Mouse (Mus musculus) intestine, embryonic 14.5 days (tissue): ENCODE measurements at regions not wholly inside any gene's neighbourhood (a gene's known extent, or its start where the extent isn't known, plus 50 kb on each side); places are given as distances from the start of the nearest gene placed in this dataset.

Experiments used
- ATAC-seq: fragments of 200-750 bp; cut with Nextera tagmentation; replicated peaks from 2 replicates; pipeline ENCODE4 v1.8.0; 2017; ENCODE audit warnings: low read depth, moderate number of reproducible peaks, moderate TSS enrichment, moderate library complexity; ENCODE audit not compliant: low FRiP score, low TSS enrichment
- DNase-seq: peaks from one replicate; pipeline ENCODE4 v3.0.0-alpha.2; 2018; ENCODE audit warnings: low spot score
- H3K27ac ChIP-seq: fragments of 300-500 bp; sonication (generic); 2 replicates; pipeline ENCODE4 v1.5.1; 2014; ENCODE audit warnings: low read depth, mild to moderate bottlenecking, control low read depth
- H3K27me3 ChIP-seq: fragments of 300-500 bp; sonication (generic); replicated peaks from 2 replicates; pipeline ENCODE4 v1.6.1; 2014; ENCODE audit warnings: low read length, control low read depth; ENCODE audit not compliant: control insufficient read depth, insufficient read depth
- H3K36me3 ChIP-seq: fragments of 300-500 bp; sonication (generic); 2 replicates; pipeline ENCODE4 v1.6.1; 2014; ENCODE audit warnings: low read length, control low read depth; ENCODE audit not compliant: control insufficient read depth, insufficient read depth
- H3K4me1 ChIP-seq: fragments of 300-500 bp; sonication (generic); replicated peaks from 2 replicates; pipeline ENCODE4 v1.6.1; 2014; ENCODE audit warnings: low read length, control low read depth, mixed read lengths; ENCODE audit not compliant: control insufficient read depth, insufficient read depth
- H3K4me2 ChIP-seq: fragments of 300-500 bp; sonication (generic); 2 replicates; pipeline ENCODE4 v1.6.1; 2014; ENCODE audit warnings: low read length
- H3K4me3 ChIP-seq: fragments of 300-500 bp; sonication (generic); 2 replicates; pipeline ENCODE4 v1.5.1; 2014; ENCODE audit warnings: low read depth, low read length, control low read depth, mixed read lengths
- H3K9ac ChIP-seq: fragments of 300-500 bp; sonication (generic); 2 replicates; pipeline ENCODE4 v1.6.1; 2014; ENCODE audit warnings: mild to moderate bottlenecking, low read length
- H3K9me3 ChIP-seq: fragments of 300-500 bp; sonication (generic); 2 replicates; pipeline ENCODE4 v1.6.1; 2016; ENCODE audit warnings: low read length, control low read depth; ENCODE audit not compliant: control insufficient read depth
- WGBS: fragments of 180-500 bp; shearing (Covaris S2); extraction: QIAGEN DNeasy Blood & Tissue Kit; methylation state at CpG from one replicate; pipeline ENCODE4 v1.1.7; 2014; 5-methylcytosine and 5-hydroxymethylcytosine counted together

DNA sequence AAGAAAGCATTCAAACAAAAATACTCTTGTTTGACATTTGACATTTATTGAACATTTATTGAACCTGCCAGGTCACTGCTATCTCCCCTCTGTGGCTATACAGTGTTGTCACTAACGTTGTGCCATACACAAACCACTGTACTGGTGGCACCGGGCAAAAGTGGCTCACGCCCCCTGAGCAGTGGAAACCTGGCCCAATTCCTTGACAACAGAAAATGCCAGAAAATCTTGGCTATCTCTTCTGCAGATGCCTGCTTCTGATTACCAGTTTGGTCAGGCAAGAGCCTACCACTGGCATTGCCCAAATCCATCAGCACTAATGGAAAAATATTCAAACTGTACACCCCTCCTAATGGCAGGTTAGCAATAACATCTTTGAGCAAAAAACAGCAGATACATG lies 58.9 kb upstream of the Crim1 start:
- no peaks in the 10 kb centered on the region for H3K9me3 ChIP-seq
- H3K27me3 ChIP-seq, result no peaks in the 10 kb centered on the region
- no peaks in the 10 kb centered on the region for H3K4me1 ChIP-seq
- DNase-seq (no peak), ATAC-seq (no peak)
- H3K9ac ChIP-seq, result no peak overlapping the region
- no peak overlapping the region for H3K4me2 ChIP-seq
- no peaks in the 10 kb centered on the region for H3K36me3 ChIP-seq
- H3K4me3 ChIP-seq, result no peak overlapping the region
- 79% methylated on average over 3 of the region's 3 CpGs for WGBS
- H3K27ac ChIP-seq, result no peak overlapping the region

DNA sequence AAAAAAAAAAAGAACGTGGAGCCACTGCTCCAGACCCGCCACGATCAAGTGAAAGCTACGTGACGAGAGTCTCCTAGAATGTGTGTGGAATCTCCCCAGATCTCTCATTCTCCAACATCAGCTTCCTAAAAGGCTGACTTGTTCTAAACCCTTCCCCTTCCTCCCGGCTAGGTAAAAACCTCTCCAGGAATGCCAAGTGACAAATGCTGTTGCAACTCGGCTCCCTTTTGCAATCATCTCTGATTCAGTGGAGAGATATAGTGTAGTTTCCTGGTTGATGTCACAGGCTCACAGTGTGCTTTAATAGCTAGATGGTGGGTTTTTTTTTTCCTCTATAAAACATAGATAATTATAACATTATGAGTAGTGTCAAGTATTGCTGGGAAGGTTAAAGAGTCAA lies 57.6 kb upstream of the Crim1 start:
- H3K4me2 ChIP-seq, result no peak overlapping the region
- no peak for ATAC-seq
- no peak overlapping the region for H3K27ac ChIP-seq
- no peaks in the 10 kb centered on the region for H3K4me1 ChIP-seq
- no peak overlapping the region for H3K4me3 ChIP-seq
- no peaks in the 10 kb centered on the region for H3K9me3 ChIP-seq
- no peak for DNase-seq
- H3K27me3 ChIP-seq, result no peaks in the 10 kb centered on the region
- 87% methylated on average over 7 of the region's 7 CpGs for WGBS
- H3K36me3 ChIP-seq, result no peaks in the 10 kb centered on the region
- no peak overlapping the region for H3K9ac ChIP-seq

DNA sequence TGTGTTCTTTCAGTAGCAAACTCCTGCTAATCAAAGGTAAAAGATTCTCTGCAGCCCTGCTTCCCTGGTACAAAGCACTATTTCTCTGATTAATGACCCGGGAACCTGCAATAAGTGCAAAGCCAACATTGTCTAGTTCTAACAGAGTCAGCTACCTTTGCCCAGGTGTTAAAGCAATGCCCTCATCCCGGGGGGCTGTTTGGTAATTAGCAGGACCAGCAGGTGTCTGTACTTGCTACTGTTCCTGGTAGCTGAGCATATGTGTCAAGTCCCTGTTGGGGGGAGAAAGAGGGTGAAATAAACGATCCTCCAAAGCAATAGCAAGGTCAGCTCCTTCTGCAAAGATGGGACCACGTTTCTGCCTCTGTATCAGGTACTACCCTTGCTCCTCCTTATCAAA lies 54.7 kb upstream of the Crim1 start:
- H3K27ac ChIP-seq, result no peak overlapping the region
- no peaks in the 10 kb centered on the region for H3K27me3 ChIP-seq
- H3K36me3 ChIP-seq, result no peaks in the 10 kb centered on the region
- WGBS, result 51% methylated on average over 4 of the region's 4 CpGs
- no peak overlapping the region for H3K9ac ChIP-seq
- no peak overlapping the region for H3K4me3 ChIP-seq
- no peak for DNase-seq
- H3K4me2 ChIP-seq, result no peak overlapping the region
- H3K9me3 ChIP-seq, result no peaks in the 10 kb centered on the region
- no peaks in the 10 kb centered on the region for H3K4me1 ChIP-seq
- ATAC-seq, result no peak
